Mouse (Mus musculus) ES-Bruce4 (cell line): Measurements from ENCODE around the gene Shb. TPM values are rescaled to one million over a fixed set of nuclear protein-coding genes. Genes with fewer than 3 reads are reported as not detected.

Experiments
- H3K27ac ChIP-seq: 2 replicates; pipeline ENCODE4 v1.5.1; 2012; ENCODE audit warnings: low read length, inconsistent platforms; ENCODE audit not compliant: insufficient read depth
- H3K27me3 ChIP-seq: 2 replicates; pipeline ENCODE4 v1.6.1; 2012; ENCODE audit warnings: mild to moderate bottlenecking, low read length, inconsistent platforms; ENCODE audit not compliant: control insufficient read depth, poor library complexity, insufficient read depth, severe bottlenecking
- H3K36me3 ChIP-seq: 2 replicates; pipeline ENCODE4 v1.6.1; 2012; ENCODE audit warnings: inconsistent platforms, mild to moderate bottlenecking, low read length, moderate library complexity; ENCODE audit not compliant: control insufficient read depth, poor library complexity, insufficient read depth, severe bottlenecking
- H3K4me1 ChIP-seq: one replicate; pipeline ENCODE4 v1.8.1; 2011; ENCODE audit warnings: low read length; ENCODE audit not compliant: control insufficient read depth, insufficient read depth
- H3K4me3 ChIP-seq: 2 replicates; pipeline ENCODE4 v1.5.1; 2011; ENCODE audit warnings: low read depth, mild to moderate bottlenecking, low read length
- H3K9ac ChIP-seq: 2 replicates; pipeline ENCODE4 v1.6.1; 2012; ENCODE audit warnings: low read depth, mild to moderate bottlenecking, inconsistent platforms; ENCODE audit not compliant: poor library complexity, severe bottlenecking
- H3K9me3 ChIP-seq: replicated peaks from 2 replicates; pipeline ENCODE4 v1.6.1; 2012; ENCODE audit warnings: mild to moderate bottlenecking, low read length, inconsistent platforms; ENCODE audit not compliant: control insufficient read depth, poor library complexity, insufficient read depth, severe bottlenecking
- CTCF ChIP-seq: IDR thresholded peaks from one replicate; pipeline ENCODE4 v1.8.1; 2011; ENCODE audit warnings: low read depth, low read length
- EP300 ChIP-seq: IDR thresholded peaks from 2 replicates; pipeline ENCODE4 v1.6.1; 2011; ENCODE audit warnings: low read depth, low read length; ENCODE audit not compliant: insufficient read depth
- POLR2A ChIP-seq: IDR thresholded peaks from one replicate; pipeline ENCODE4 v1.8.1; 2011; ENCODE audit warnings: low read length; ENCODE audit not compliant: insufficient read depth
- polyA plus RNA-seq: library from polyadenylated mRNA; stranded (reverse); fragments of >200 nt; gene quantifications from 2 replicates; pipeline ENCODE4 v1.2.4, GENCODE M21; 2011; ENCODE audit warnings: low read depth; ENCODE audit not compliant: missing spikeins, insufficient read depth, insufficient read length

The Shb gene
- polyA plus RNA-seq, 1 experiment = 27.4 TPM

- H3K9ac ChIP-seq = no peak overlapping the region
- H3K27me3 ChIP-seq = no peaks in the 10 kb centered on the region
- H3K36me3 ChIP-seq = no peaks in the 10 kb centered on the region
- H3K27ac ChIP-seq = no peak overlapping the region
- H3K4me3 ChIP-seq = no peak overlapping the region
- H3K9me3 ChIP-seq = no peaks in the 10 kb centered on the region
- no peaks in the 10 kb centered on the region for H3K4me1 ChIP-seq
- TF ChIP-seq POLR2A (no peak), CTCF (no peak), EP300 (no peak)
Measured at GRCm38 (mm10) chr4:45472706-45473105, 59.6 kb downstream of the Shb start.

- Histone ChIP-seq H3K4me1 (no peaks in the 10 kb centered on the region), H3K9me3 (no peaks in the 10 kb centered on the region), H3K4me3 (no peak overlapping the region), H3K27ac (no peak overlapping the region), H3K36me3 (no peaks in the 10 kb centered on the region), H3K27me3 (no peaks in the 10 kb centered on the region), H3K9ac (no peak overlapping the region)
- no peak for TF ChIP-seq POLR2A
- TF ChIP-seq CTCF = no peak
- TF ChIP-seq EP300 = no peak
Measured at GRCm38 (mm10) chr4:45471654-45472556, 60.4 kb downstream of the Shb start.

GRCm38 (mm10) chr4:45469057-45469456 is 63.2 kb downstream of the Shb start:
- Histone ChIP-seq H3K4me3 (no peak overlapping the region), H3K27me3 (no peaks in the 10 kb centered on the region), H3K9me3 (no peaks in the 10 kb centered on the region), H3K36me3 (no peaks in the 10 kb centered on the region), H3K27ac (no peak overlapping the region), H3K4me1 (peaks cover 5% of the 10 kb centered on the region), H3K9ac (no peak overlapping the region)
- TF ChIP-seq EP300 (no peak), POLR2A (no peak), CTCF (no peak)

- Histone ChIP-seq H3K9ac (no peak overlapping the region), H3K27ac (no peak overlapping the region), H3K4me3 (no peak overlapping the region), H3K9me3 (no peaks in the 10 kb centered on the region), H3K4me1 (peaks cover 5% of the 10 kb centered on the region), H3K27me3 (no peaks in the 10 kb centered on the region), H3K36me3 (no peaks in the 10 kb centered on the region)
- TF ChIP-seq CTCF (no peak), EP300 (no peak), POLR2A (no peak)
Measured at GRCm38 (mm10) chr4:45468507-45468906, 63.8 kb downstream of the Shb start.

GRCm38 (mm10) chr4:45467115-45467912 is 65.0 kb downstream of the Shb start:
- H3K4me1 ChIP-seq = peaks cover 5% of the 10 kb centered on the region
- no peaks in the 10 kb centered on the region for H3K36me3 ChIP-seq
- H3K9ac ChIP-seq = no peak overlapping the region
- H3K27me3 ChIP-seq = no peaks in the 10 kb centered on the region
- H3K9me3 ChIP-seq = no peaks in the 10 kb centered on the region
- H3K4me3 ChIP-seq = no peak overlapping the region
- TF ChIP-seq CTCF (no peak), POLR2A (no peak), EP300 (no peak)
- H3K27ac ChIP-seq = no peak overlapping the region

- H3K27ac ChIP-seq = no peak overlapping the region
- no peaks in the 10 kb centered on the region for H3K27me3 ChIP-seq
- TF ChIP-seq CTCF (no peak), EP300 (0 out of 2 replicates have a peak, but pooled peaks have one; percentile 29)
Measured at GRCm38 (mm10) chr4:45464941-45465340, 67.3 kb downstream of the Shb start.

More at GRCm38 (mm10) chr4:45464941-45465340, 67.3 kb downstream of the Shb start:
- H3K9ac ChIP-seq = no peak overlapping the region
- H3K9me3 ChIP-seq = no peaks in the 10 kb centered on the region
- H3K4me1 ChIP-seq = peaks cover 5% of the 10 kb centered on the region
- no peaks in the 10 kb centered on the region for H3K36me3 ChIP-seq
- H3K4me3 ChIP-seq = no peak overlapping the region
